Mouse (Mus musculus) brain, embryonic 14.5 days (tissue): ENCODE data around the gene Syne3.
A peak's percentile ranks its signal among the peaks of the same experiment; 100 is the strongest.

Experiments
- CTCF ChIP-seq: fragments of 200-500 bp; IDR thresholded peaks from 2 replicates; pipeline ENCODE4 v1.5.1; 2012; ENCODE audit warnings: inconsistent platforms, mild to moderate bottlenecking, moderate library complexity, borderline replicate concordance; ENCODE audit not compliant: insufficient read depth, insufficient read length; ENCODE audit errors: extremely low read depth
- POLR2A ChIP-seq: fragments of 200-500 bp; IDR thresholded peaks from 2 replicates; pipeline ENCODE4 v1.6.1; 2012; ENCODE audit warnings: mild to moderate bottlenecking, inconsistent platforms, borderline replicate concordance; ENCODE audit not compliant: poor library complexity, insufficient read depth, insufficient read length, severe bottlenecking; ENCODE audit errors: extremely low read depth

- TF ChIP-seq POLR2A (no peak), CTCF (peak; percentile 27; the same call in 1 of the 2 replicates)
These were observed 110.9 kb downstream of the Syne3 start for GRCm38 (mm10) chr12:104898718-104899117.
